Mouse (Mus musculus): Measurements from ENCODE around the gene Zmiz1.

Gene Zmiz1

GRCm38 (mm10) chr14:25459016-25459393 is at the start of gene Zmiz1:
TSS of gene Zmiz1 (plus strand) at chr14:25459185.
- peak; percentile 89 to 94 for DNase-seq

- DNase-seq = no peak
Measured at GRCm38 (mm10) chr14:25411848-25412527, 47.0 kb upstream of the Zmiz1 start.

GRCm38 (mm10) chr14:25412811-25413210 is 46.2 kb upstream of the Zmiz1 start:
- DNase-seq = no peak

- no peak for DNase-seq
Measured at GRCm38 (mm10) chr14:25413510-25413909, 45.5 kb upstream of the Zmiz1 start.

- no peak for DNase-seq
Measured at GRCm38 (mm10) chr14:25414115-25414514, 44.9 kb upstream of the Zmiz1 start.

GRCm38 (mm10) chr14:25420001-25420690 is 38.8 kb upstream of the Zmiz1 start:
- DNase-seq = no peak

- DNase-seq = no peak
Measured at GRCm38 (mm10) chr14:25420987-25421386, 38.0 kb upstream of the Zmiz1 start.

GRCm38 (mm10) chr14:25421596-25422001 is 37.4 kb upstream of the Zmiz1 start:
- peak; percentile 52 to 56 for DNase-seq

GRCm38 (mm10) chr14:25422946-25423345 is 36.0 kb upstream of the Zmiz1 start:
- DNase-seq = no peak

GRCm38 (mm10) chr14:25423721-25424443 is 35.1 kb upstream of the Zmiz1 start:
- no peak for DNase-seq

GRCm38 (mm10) chr14:25438255-25438654 is 20.7 kb upstream of the Zmiz1 start:
- DNase-seq = no peak

GRCm38 (mm10) chr14:25440116-25440515 is 18.9 kb upstream of the Zmiz1 start:
- DNase-seq = no peak

- no peak for DNase-seq
Measured at GRCm38 (mm10) chr14:25440777-25441176, 18.2 kb upstream of the Zmiz1 start.

GRCm38 (mm10) chr14:25441469-25441868 is 17.5 kb upstream of the Zmiz1 start:
- DNase-seq = no peak

- DNase-seq = no peak
Measured at GRCm38 (mm10) chr14:25442676-25443075, 16.3 kb upstream of the Zmiz1 start.

- no peak for DNase-seq
Measured at GRCm38 (mm10) chr14:25447136-25447775, 11.7 kb upstream of the Zmiz1 start.

- DNase-seq = no peak
Measured at GRCm38 (mm10) chr14:25448471-25448870, 10.5 kb upstream of the Zmiz1 start.

- no peak for DNase-seq
Measured at GRCm38 (mm10) chr14:25451099-25451667, 7.8 kb upstream of the Zmiz1 start.

GRCm38 (mm10) chr14:25451699-25452632 is 7.0 kb upstream of the Zmiz1 start:
- no peak for DNase-seq

GRCm38 (mm10) chr14:25452633-25453025 is 6.4 kb upstream of the Zmiz1 start:
- no peak for DNase-seq

- DNase-seq = peak; percentile 63 to 77
Measured at GRCm38 (mm10) chr14:25454066-25454760, 4.8 kb upstream of the Zmiz1 start.

Measured in cerebellum, adult 18-20 months (tissue).